Mouse (Mus musculus): ENCODE results near the gene Otub2. TPM values are rescaled to one million over a fixed set of nuclear protein-coding genes. Genes with fewer than 3 reads are reported as not detected.

The Otub2 gene
- 2.2 TPM for polyA plus RNA-seq (2017; shearing (Covaris generic))

DNA sequence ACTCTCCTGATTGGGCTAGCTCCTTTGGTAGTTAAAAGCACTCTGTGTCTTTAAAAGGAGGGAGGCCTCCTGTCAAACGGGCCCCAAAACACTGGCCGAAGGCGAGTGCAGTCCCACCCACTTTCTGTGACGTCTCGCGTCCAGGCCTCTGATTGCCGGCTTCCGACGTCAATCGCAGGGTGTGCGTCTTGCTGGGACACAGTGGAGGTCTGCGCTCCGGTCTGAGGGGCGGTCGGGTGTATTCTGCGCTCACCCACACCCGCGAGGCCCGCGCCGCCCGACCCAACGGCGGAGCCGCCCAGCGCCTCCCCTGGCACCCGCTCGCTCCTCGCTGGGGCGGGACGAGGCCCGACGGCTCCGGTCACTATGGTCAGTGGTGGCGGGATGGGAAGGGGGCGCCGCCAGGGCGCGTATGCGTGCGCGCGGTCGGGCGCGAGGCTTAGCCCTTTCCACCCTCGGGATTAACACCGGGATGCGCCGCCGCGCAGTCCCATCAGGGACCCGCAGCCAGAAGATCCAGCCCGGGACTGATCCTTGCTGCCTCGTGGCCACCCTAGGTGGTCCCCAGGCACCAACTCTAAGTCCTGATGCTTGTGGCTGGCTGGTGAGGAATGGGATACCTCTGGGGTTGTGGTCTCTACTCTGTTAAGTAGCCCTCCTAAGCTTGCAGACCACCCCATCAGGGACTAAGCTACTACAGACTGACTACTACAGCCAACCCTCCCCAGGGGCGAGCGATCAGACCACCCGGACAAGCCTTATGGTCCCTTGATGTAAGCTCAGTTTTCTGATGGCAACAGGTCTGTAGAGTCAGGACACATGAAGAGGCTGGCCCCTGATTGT lies at the start of gene Otub2:
TSS of gene Otub2 (plus strand) at position 178 of the 843 bp plus-strand sequence.

DNA sequence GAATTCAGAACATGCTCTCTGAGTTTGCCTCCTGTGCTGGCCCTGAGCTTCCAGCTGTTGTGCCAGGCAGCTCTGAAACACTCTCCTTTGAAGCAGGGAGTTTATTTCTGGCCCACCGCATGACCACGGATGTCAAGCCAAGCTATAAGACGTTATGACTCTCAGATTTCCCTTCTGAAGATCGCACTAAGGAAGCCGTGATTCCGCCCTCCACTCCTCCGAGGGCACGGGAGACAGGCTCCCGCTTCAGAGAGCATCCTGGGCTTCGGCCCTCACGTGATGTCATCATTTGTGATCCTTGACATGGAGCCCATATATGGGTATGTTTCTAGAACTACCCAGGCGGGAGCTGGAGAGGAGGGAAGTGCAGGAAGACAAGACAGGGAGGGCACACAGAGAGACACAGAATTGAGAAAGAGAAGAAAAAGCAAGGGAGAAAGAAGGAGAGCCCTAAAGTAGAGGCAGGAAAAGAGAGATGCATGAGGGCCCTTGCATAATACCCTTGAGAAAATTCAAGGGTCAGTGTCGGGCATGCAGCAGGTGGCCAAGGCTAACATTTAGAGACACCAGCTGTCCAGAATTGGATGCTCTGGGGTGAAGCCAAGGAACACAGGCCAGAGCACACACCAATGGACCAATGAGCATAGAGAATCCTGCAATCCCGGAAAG lies 32.6 kb upstream of the Otub2 start, which contains the start of gene Asb2:
TSS of gene Asb2 (minus strand) at position 256 of the 669 bp plus-strand sequence.

GRCm38 (mm10) chr12:103407720-103408119 lies 19.2 kb downstream of the Otub2 start, which contains the start of gene 9330161L09Rik:
Gene 9330161L09Rik (minus strand): TSS chr12:103407820.

DNA sequence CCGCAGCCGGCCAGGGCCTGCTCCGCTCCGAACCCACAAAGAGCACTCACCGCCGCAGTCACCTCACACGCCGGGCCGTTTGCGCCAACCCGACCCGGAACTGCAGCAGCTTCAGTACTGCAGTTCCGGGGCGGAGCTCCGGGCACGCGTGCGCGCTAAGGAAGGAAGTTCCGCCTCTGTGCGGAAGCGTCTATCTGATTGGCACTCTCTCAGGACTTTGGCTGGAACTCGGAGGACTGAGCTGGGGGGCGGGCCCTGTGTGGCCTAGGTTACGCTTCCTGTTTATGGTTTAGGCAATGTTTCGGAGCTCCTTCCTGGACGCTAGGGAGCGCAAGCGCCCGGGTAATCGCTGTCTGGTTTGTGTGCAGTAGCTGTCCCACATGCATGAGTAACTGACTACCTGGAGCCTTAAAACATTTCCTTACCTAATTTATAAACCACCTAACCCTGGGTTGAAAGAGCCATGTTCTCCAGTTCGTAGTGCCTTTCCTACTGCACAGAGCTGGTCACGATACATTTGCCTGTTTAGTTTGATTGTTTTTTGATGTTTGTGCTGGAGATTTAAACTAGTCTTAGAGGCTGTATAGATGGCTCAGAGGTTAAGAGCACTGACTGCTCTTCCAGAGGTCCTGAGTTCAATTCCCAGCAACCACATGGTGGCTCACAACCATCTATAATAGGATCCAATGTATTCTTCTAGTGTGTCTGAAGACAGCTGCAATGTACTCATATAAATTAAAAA lies 37.4 kb downstream of the Otub2 start, which contains the start of gene Ddx24:
TSS of gene Ddx24 (minus strand) at position 102 of the 742 bp plus-strand sequence.

GRCm38 (mm10) chr12:103433986-103434731 lies 45.7 kb downstream of the Otub2 start, which contains the start of gene Ifi27:
Gene Ifi27 (plus strand): TSS chr12:103434211.

GRCm38 (mm10) chr12:103443524-103443923 lies 55.0 kb downstream of the Otub2 start, which contains the start of gene Ifi27l2a:
Gene Ifi27l2a (minus strand): TSS chr12:103443680.

Other genes with a start within 250 kb of the Otub2 start
- gene Prima1, start 146.5 kb upstream of the Otub2 start, polyA plus RNA-seq (2017; shearing (Covaris generic)): not detected
- not detected for gene Fam181a, start 77.7 kb upstream of the Otub2 start, polyA plus RNA-seq (2017; shearing (Covaris generic))
- gene Asb2, start 32.7 kb upstream of the Otub2 start, polyA plus RNA-seq (2017; shearing (Covaris generic)): 6.9 TPM
- 1.4 TPM for gene 9330161L09Rik, start 19.1 kb downstream of the Otub2 start, polyA plus RNA-seq (2017; shearing (Covaris generic))
- gene Ddx24, start 37.1 kb downstream of the Otub2 start, polyA plus RNA-seq (2017; shearing (Covaris generic)): 242 TPM
- gene Ifi27, start 45.5 kb downstream of the Otub2 start, polyA plus RNA-seq (2017; shearing (Covaris generic)): 407 TPM
- 1,924 TPM for gene Ifi27l2a, start 55.0 kb downstream of the Otub2 start, polyA plus RNA-seq (2017; shearing (Covaris generic))
- gene Ifi27l2b, start 68.5 kb downstream of the Otub2 start, polyA plus RNA-seq (2017; shearing (Covaris generic)): not detected
- not detected for gene Ppp4r4, start 143.6 kb downstream of the Otub2 start, polyA plus RNA-seq (2017; shearing (Covaris generic))
- not detected for gene Serpina10, start 242.8 kb downstream of the Otub2 start, polyA plus RNA-seq (2017; shearing (Covaris generic))